In the genomic region with DNA sequence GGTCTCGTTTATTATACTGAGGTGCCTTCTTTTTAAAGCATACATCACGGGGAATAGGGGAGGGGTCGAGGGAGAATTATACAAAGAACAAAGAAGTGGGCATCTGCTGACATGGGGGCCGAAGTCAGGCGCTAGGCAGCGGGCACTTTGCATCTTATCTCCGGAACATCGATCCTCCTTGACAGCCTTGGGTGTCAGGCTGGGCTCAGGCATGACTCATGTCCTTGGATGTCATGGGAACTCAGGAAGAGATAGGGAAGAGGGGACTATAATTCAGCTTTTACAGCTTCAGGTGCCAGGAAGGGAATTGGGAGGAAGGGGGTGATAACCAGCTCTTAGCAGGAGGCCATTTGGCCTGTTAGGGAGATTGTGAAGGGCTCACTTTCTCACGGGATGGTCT, we compare ENCODE assay signal across 7 mouse cellular contexts.
DNase-seq lines count a peak whose midpoint lies in the region.

No protein-coding gene starts in this region.

- DNase-seq in adrenal gland, adult (ENCODE audit: inconsistent age in 2 of 2, low spot score in 1 of 2), result peak; percentile 56 to 82
- DNase-seq in adrenal gland, adult 2 months, result peak; percentile 55
- DNase-seq in adrenal gland, adult 8-10 months, result peak; percentile 48
- peak; percentile 9 for DNase-seq in adrenal gland, postnatal 10 days
- DNase-seq in adrenal gland, postnatal 14 days, result peak; percentile 11
- peak; percentile 14 to 39 for DNase-seq in adrenal gland, postnatal 36 days
- peak; percentile 5 for DNase-seq in kidney, adult 11 months

Comparison
In these comparisons a context has a peak if more than half of its experiments do, and no peak if none do; other contexts are left out.
1. Peak in every context shown above with its lines: DNase-seq.
2. DNase-seq: peak in every context shown above with its lines; median percentile 69 in adrenal gland, adult; 55 in adrenal gland, adult 2 months; 48 in adrenal gland, adult 8-10 months; 26 in adrenal gland, postnatal 36 days; 11 in adrenal gland, postnatal 14 days; 9 in adrenal gland, postnatal 10 days; 5 in kidney, adult 11 months.